Mouse (Mus musculus) liver (tissue): ENCODE results near the gene Rangrf.
A peak's percentile ranks its signal among the peaks of the same experiment; 100 is the strongest.
"Not testable (repeated sequence)": the region's sequence is repeated elsewhere in the genome, so short reads cannot be mapped to it uniquely, and the experiment has no call there.

ENCODE experiments used
- DNase-seq: peaks from one replicate; pipeline ENCODE4 v3.0.0-alpha.2; 2020; ENCODE audit warnings: mixed read lengths

The Rangrf gene

GRCm38 (mm10) chr11:68975085-68975484 lies at the start of gene Rangrf:
TSS of gene Rangrf (minus strand) at chr11:68975185.
- DNase-seq = no peak

- no peak for DNase-seq
Observed at GRCm38 (mm10) chr11:69020691-69021090, 45.7 kb upstream of the Rangrf start.

- DNase-seq = no peak
Observed at GRCm38 (mm10) chr11:69016755-69017154, 41.8 kb upstream of the Rangrf start.

- DNase-seq = peak; percentile 93
Observed at GRCm38 (mm10) chr11:69015644-69016441, 40.9 kb upstream of the Rangrf start, which contains the start of gene Ctc1. TSS of gene Ctc1 (plus strand) at chr11:69015911.

- DNase-seq = peak; percentile 92
Observed at GRCm38 (mm10) chr11:69012071-69012601, 37.2 kb upstream of the Rangrf start.

DNA sequence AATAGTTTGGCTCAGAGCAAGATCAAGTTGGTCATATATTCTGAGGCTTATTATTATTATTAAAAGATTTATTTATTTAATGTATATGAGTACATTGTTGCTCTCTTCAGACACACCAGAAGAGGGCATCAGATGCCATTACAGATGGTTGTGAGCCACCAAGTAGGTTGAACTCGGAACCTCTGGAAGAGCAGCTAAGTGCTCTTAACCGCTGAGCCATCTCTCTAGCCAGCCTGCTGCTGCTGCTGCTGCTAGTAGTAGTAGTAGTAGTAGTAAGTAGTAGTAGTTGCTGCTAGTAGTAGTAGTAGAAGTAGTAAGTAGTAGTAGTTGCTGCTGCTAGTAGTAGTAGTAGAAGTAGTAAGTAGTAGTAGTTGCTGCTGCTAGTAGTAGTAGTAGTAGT lies 36.5 kb upstream of the Rangrf start:
- DNase-seq = peak; percentile 53

- DNase-seq = no peak
Observed at GRCm38 (mm10) chr11:69010400-69011323, 35.7 kb upstream of the Rangrf start.

DNA sequence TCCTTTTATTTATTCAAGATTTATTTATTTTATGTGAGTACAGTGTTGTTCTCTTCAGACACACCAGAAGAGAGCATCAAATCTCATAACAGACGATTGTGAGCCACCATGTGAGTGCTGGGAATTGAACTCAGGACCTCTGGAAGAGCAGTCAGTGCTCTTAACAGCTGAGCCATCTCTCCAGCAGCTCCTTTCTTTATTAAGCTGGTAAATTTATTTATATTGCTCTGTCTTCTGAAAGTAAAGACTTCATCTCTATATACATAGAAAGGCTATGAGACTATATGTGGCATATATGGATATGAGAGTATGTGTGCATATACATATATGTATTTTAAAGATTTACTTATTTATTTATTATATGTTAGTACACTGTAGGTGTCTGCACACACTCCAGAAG lies 34.5 kb upstream of the Rangrf start:
- no peak for DNase-seq

DNA sequence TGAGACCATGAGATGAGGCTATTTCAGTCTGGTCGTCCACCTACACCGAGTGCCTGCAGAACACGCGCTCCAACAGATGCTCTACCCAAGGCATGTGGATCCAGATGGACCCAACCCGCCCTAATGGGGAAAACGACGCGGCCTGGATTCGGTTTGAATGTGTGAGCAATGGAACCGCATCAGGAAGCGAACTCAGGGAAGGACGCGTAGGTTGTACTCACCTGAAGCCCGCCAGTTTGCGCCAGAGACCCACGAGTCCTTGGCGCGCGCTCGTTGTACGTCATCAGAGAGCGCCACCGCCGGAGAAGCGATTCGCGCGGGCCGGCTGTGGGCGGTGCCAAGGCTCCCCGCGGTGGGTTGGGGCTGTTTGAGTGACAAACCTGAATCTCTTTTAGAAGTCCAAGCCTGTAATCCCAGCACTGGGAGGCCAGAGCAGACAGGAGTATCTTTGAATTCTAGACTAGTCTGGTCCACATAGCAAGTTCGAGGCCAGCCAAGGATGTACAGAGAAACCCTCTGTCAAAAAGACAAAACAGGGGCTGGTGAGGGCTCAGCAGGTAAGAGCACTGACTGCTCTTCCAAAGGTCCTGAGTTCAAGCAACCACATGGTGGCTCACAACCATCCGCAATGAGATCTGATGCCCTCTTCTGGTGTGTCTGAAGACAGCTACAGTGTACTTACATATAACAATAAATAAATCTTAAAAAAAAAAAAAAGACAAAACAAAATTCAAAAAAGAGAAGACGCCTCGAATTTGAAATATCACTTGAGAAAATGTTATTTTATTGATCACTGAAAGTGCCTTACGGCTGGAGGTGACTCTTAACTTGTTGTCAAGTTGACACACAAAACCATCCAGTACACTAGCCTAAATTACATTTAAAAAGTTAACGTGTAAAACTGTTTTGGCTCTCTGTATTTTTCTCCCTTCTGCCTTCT lies 33.5 kb upstream of the Rangrf start, which contains the start of gene Pfas:
Pfas (minus strand) TSS at position 279 of the 940 bp plus-strand sequence.
- DNase-seq = peak; percentile 94

- not testable (repeated sequence) for DNase-seq
Observed at GRCm38 (mm10) chr11:69006575-69006974, 31.6 kb upstream of the Rangrf start.

DNA sequence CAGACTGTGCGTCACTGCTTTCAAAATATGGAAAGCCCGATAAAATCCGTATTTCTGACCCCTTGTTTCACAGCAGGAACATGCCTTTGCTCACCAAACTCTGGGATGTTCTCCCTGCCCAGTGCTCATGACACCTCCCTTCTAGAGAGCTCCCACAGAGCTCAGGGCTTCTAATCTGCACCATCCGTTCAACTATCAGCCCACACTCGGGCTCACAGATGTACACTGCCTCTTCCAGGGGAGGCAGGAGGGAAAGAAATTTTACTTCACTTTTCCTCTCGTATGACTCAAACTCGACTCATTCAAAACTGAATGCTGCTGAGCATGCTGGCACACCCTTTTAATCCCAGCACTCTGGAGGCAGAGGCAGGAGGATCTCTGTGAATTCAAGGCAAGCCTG lies 30.2 kb upstream of the Rangrf start:
- peak; percentile 48 for DNase-seq

GRCm38 (mm10) chr11:69003592-69003991 lies 28.6 kb upstream of the Rangrf start:
- DNase-seq = no peak

- not testable (repeated sequence) for DNase-seq
Observed at GRCm38 (mm10) chr11:69002782-69003181, 27.8 kb upstream of the Rangrf start.

- no peak for DNase-seq
Observed at GRCm38 (mm10) chr11:68997080-68997479, 22.1 kb upstream of the Rangrf start.

- DNase-seq = no peak
Observed at GRCm38 (mm10) chr11:68994377-68994776, 19.4 kb upstream of the Rangrf start.

- DNase-seq = no peak
Observed at GRCm38 (mm10) chr11:68993122-68993521, 18.1 kb upstream of the Rangrf start.

DNA sequence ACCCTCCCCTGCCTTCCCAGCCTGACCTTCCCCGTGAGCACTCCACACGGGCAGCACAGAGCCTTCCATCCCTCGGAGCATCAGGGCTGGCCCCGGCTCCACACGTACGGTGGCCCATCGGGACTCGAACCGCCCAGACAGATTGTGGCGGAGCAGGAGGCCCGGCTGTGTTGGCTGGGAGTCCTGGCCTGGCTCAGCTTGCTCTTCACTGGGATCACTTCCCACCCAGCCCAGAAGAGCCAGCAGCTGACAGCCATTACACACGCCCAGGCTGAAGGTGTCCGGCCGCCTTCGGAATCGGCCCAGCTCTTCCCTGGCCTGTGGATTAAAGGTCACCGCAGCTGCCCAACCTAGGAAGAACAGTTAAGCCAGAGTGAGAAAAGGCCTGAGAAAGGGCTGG lies 13.4 kb upstream of the Rangrf start:
- DNase-seq = no peak

GRCm38 (mm10) chr11:68987365-68987882 lies 12.4 kb upstream of the Rangrf start:
- no peak for DNase-seq

- DNase-seq = peak; percentile 78
Observed at GRCm38 (mm10) chr11:68982639-68983369, 7.8 kb upstream of the Rangrf start.

DNA sequence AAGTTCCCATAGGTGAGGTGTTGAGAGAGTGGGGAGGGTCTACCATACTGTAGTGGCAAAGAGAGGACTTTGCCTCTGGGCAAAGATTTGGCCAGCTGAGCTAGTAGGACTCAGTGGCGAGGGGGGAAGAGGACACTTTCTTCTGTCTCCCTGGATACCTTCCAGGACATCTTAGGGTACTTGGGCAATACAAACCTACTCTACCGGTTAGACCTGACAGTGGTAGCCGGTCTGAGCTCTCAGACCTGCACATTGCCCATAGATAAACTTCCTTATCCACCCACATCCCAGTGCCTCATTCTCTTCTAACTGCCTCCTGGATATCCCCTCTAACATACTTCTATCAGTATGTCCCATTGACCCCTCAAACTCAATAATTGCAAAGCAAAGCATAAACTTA lies 5.9 kb upstream of the Rangrf start:
- no peak for DNase-seq

DNA sequence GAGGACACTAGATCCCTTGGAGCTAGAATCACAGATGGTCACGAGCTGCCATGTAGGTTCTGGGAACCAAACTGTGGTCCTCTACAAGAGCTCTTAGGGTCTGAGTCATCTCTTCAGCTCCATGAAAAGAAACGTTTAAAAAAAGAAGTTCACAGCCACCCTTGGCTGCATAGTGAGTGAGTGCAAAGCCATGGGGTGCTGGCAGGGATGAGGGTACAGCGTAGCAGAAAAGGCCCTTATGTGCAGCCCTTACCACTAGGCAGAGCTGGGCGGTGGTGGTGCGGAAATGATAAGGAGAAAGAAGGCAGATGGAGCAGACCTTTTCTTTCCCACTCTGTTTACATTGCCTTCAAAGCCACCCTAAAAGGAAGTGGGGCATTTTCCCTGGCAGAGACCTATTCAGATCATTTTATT lies 4.3 kb upstream of the Rangrf start:
- DNase-seq = no peak
